Mouse (Mus musculus): ENCODE results near the gene Abcd2. TPM values are rescaled to one million over a fixed set of nuclear protein-coding genes. Genes with fewer than 3 reads are reported as not detected.

The Abcd2 gene
- polyA plus RNA-seq, 1 experiment, result not detected

DNA sequence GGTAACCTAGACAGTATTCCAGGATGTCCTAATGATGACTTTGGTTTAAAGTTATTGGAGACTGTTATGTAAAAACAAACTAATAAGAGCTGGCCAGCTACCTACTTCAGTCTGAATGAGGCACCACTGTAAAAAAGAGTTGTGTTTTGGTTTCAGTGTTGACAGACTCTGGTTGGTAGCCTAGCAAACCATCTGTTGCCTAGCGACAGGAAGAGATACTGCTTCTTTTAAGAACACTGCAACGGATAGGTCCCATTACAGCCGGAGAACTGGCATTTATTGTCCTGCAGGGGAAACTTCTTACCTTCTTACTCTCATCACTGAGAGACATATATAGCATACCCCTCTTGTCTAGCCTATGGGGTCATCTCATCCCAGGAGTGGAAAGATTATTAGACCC lies 86.7 kb downstream of the Abcd2 start:
- TF ChIP-seq GATA1 (IDR thresholded peaks at IDR 0.05; ENCODE audit: low read length) (no peak), TAL1 (IDR thresholded peaks at IDR 0.05; ENCODE audit: low read length) (no peak)

DNA sequence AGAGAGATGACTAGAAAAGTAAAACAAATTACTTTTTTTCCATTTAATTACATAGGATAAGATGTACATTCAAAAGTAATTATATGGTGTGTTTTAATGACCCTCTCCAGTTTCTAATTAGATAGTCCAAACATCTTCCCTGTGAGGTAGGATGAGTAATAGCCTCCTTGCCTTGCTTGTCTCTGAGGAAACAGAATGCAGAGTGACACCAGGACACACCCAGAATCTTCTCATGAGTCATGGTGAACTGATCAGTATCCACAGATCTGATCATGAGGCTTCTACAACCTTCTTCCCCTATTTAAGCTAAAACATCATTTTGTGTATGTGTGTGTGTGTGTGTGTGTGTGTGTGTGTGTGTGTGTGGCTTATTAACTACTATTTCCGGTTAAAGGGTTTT lies 87.3 kb downstream of the Abcd2 start:
- no peaks in the 10 kb centered on the region for H3K36me3 ChIP-seq (ENCODE audit: control insufficient read depth)
- peaks cover 2% of the 10 kb centered on the region for H3K27me3 ChIP-seq (ENCODE audit: control insufficient read depth)
- no peaks in the 10 kb centered on the region for H3K4me1 ChIP-seq (ENCODE audit: control insufficient read depth)
- peaks cover 2% of the 10 kb centered on the region; the same call in 1 of the 2 replicates for H3K9me3 ChIP-seq (ENCODE audit: control insufficient read depth, low read length)
- no peak overlapping the region for H3K4me3 ChIP-seq (replicated peaks)
- TF ChIP-seq GATA1 (IDR thresholded peaks at IDR 0.05; ENCODE audit: low read length) (no peak), TAL1 (IDR thresholded peaks at IDR 0.05; ENCODE audit: low read length) (no peak)

More for the DNA sequence above, 86.7 kb downstream of the Abcd2 start:
- Histone ChIP-seq H3K36me3 (ENCODE audit: control insufficient read depth) (no peaks in the 10 kb centered on the region), H3K4me1 (ENCODE audit: control insufficient read depth) (no peaks in the 10 kb centered on the region), H3K4me3 (replicated peaks) (no peak overlapping the region), H3K9me3 (ENCODE audit: control insufficient read depth, low read length) (peaks cover 2% of the 10 kb centered on the region; the same call in 1 of the 2 replicates), H3K27me3 (ENCODE audit: control insufficient read depth) (peaks cover 2% of the 10 kb centered on the region)

DNA sequence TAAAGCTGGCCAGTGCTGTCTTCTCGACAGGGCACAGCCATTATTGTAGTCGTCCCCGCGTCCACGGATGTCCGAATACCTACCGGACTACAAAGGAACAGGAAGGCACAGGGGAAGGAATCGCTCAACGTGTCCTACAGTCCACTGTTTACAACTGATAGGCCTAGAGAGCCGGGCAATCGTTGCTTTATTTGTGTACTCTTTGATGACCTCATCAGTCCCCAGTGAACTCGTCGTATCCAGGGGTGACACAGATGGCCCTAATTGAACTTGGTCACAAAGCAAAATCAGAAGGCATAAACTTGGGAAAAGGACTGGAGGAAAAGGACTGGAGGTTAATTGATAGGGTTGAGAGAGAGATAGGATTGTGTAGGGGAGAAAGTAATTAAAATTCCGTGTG lies 87.8 kb downstream of the Abcd2 start:
- TF ChIP-seq GATA1 (IDR thresholded peaks at IDR 0.05; ENCODE audit: low read length) (no peak), TAL1 (IDR thresholded peaks at IDR 0.05; ENCODE audit: low read length) (no peak)
- Histone ChIP-seq H3K9me3 (ENCODE audit: control insufficient read depth, low read length) (peaks cover 2% of the 10 kb centered on the region; the same call in 1 of the 2 replicates), H3K4me3 (replicated peaks) (no peak overlapping the region), H3K36me3 (ENCODE audit: control insufficient read depth) (no peaks in the 10 kb centered on the region), H3K27me3 (ENCODE audit: control insufficient read depth) (peaks cover 2% of the 10 kb centered on the region), H3K4me1 (ENCODE audit: control insufficient read depth) (no peaks in the 10 kb centered on the region)

DNA sequence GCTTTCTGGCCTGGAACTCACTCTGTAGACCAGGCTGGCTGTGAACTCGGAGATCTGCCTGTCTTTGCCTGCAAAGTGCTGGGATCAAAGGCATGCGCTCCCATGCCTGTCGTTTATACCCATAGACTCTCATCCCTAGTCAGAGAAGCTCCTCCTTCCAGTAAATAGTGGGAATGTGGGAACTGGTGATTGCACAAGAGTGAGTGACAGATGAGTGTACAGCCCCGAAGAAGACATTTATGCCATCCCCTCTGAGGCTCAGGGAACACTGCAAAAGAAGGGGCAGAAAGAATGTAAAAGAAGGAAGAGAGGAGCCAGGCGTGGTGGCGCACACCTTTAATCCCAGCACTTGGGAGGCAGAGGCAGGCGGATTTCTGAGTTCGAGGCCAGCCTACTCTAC lies 88.3 kb downstream of the Abcd2 start:
- H3K27me3 ChIP-seq (ENCODE audit: control insufficient read depth), result peaks cover 2% of the 10 kb centered on the region
- TF ChIP-seq TAL1 (IDR thresholded peaks at IDR 0.05; ENCODE audit: low read length), result no peak
- TF ChIP-seq GATA1 (IDR thresholded peaks at IDR 0.05; ENCODE audit: low read length), result no peak
- no peak overlapping the region for H3K4me3 ChIP-seq (replicated peaks)
- no peaks in the 10 kb centered on the region for H3K4me1 ChIP-seq (ENCODE audit: control insufficient read depth)
- no peaks in the 10 kb centered on the region for H3K36me3 ChIP-seq (ENCODE audit: control insufficient read depth)
- peaks cover 2% of the 10 kb centered on the region; the same call in 1 of the 2 replicates for H3K9me3 ChIP-seq (ENCODE audit: control insufficient read depth, low read length)

DNA sequence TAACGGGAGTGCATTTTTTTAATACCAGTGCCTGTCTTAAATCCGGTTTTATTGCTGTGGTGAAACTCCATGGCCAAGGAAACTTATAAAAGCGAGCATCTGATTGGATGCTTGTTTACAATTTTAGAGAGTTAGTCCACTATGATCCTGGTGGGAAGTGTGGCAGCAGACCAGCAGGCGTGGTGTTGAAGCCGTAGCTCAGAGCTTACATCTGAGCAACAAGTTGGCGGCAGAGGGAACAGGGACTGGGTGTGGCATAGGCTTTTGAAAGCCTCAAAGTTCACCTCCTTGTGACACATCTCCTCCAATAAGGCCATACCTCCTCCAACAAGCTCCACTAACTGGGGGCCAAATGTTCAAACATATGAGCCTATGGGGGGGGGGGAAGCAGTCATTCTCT lies 95.0 kb downstream of the Abcd2 start:
- Histone ChIP-seq H3K4me3 (replicated peaks) (no peak overlapping the region), H3K27me3 (ENCODE audit: control insufficient read depth) (no peaks in the 10 kb centered on the region), H3K9me3 (ENCODE audit: control insufficient read depth, low read length) (no peaks in the 10 kb centered on the region), H3K4me1 (ENCODE audit: control insufficient read depth) (no peaks in the 10 kb centered on the region), H3K36me3 (ENCODE audit: control insufficient read depth) (no peaks in the 10 kb centered on the region)
- no peak for TF ChIP-seq TAL1 (IDR thresholded peaks at IDR 0.05; ENCODE audit: low read length)
- no peak for TF ChIP-seq GATA1 (IDR thresholded peaks at IDR 0.05; ENCODE audit: low read length)

Other genes with a start within 250 kb of the Abcd2 start
- 0.01 and 0.02 TPM in 2 replicates for gene Kif21a, start 141.9 kb downstream of the Abcd2 start, polyA plus RNA-seq (2012)
- gene CN725425, start 7.7 kb upstream of the Abcd2 start, polyA plus RNA-seq (2012), result not detected in 2 replicates

All from erythroblast, embryonic 14.5 days (primary cell).